Mouse (Mus musculus) embryo, embryonic 11 days (tissue): ENCODE measurements at regions not wholly inside any gene's neighbourhood (a gene's known extent, or its start where the extent isn't known, plus 50 kb on each side); places are given as distances from the start of the nearest gene placed in this dataset.

Experiments
- DNase-seq: peaks from one replicate; pipeline ENCODE4 v3.0.0-alpha.2; 2015

- no peak for DNase-seq
Measured at GRCm38 (mm10) chr9:41273839-41274271, 112.4 kb upstream of the Ubash3b start.

- DNase-seq: peak; percentile 93
Measured at GRCm38 (mm10) chr9:41273171-41273781, 111.8 kb upstream of the Ubash3b start.

GRCm38 (mm10) chr9:41272596-41272995, 111.1 kb upstream of the Ubash3b start:
- peak; percentile 61 for DNase-seq

GRCm38 (mm10) chr9:41268112-41268511, 106.6 kb upstream of the Ubash3b start:
- DNase-seq: no peak

- DNase-seq: no peak
Measured at GRCm38 (mm10) chr9:41264485-41264884, 103.0 kb upstream of the Ubash3b start.

- DNase-seq: no peak
Measured at GRCm38 (mm10) chr9:41257244-41257643, 95.7 kb upstream of the Ubash3b start.

- no peak for DNase-seq
Measured at GRCm38 (mm10) chr9:41242372-41242771, 80.9 kb upstream of the Ubash3b start.

GRCm38 (mm10) chr9:41239097-41239451, 77.6 kb upstream of the Ubash3b start:
- DNase-seq: no peak

GRCm38 (mm10) chr9:41238395-41239096, 77.0 kb upstream of the Ubash3b start:
- DNase-seq: no peak

- no peak for DNase-seq
Measured at GRCm38 (mm10) chr9:41237265-41237664, 75.8 kb upstream of the Ubash3b start.

GRCm38 (mm10) chr9:41229225-41229582, 67.7 kb upstream of the Ubash3b start:
- DNase-seq: no peak

- peak; percentile 94 for DNase-seq
Measured at GRCm38 (mm10) chr9:41228425-41229224, 67.1 kb upstream of the Ubash3b start.

- DNase-seq: no peak
Measured at GRCm38 (mm10) chr9:41223406-41223805, 61.9 kb upstream of the Ubash3b start.

- no peak for DNase-seq
Measured at GRCm38 (mm10) chr9:41222346-41223015, 61.0 kb upstream of the Ubash3b start.

- DNase-seq: no peak
Measured at GRCm38 (mm10) chr9:41221110-41221790, 59.8 kb upstream of the Ubash3b start.

- DNase-seq: no peak
Measured at GRCm38 (mm10) chr9:41220105-41220669, 58.7 kb upstream of the Ubash3b start.

- DNase-seq: no peak
Measured at GRCm38 (mm10) chr9:41218702-41219101, 57.2 kb upstream of the Ubash3b start.

- DNase-seq: no peak
Measured at GRCm38 (mm10) chr9:41216248-41216647, 54.8 kb upstream of the Ubash3b start.

- DNase-seq: no peak
Measured at GRCm38 (mm10) chr9:41215026-41215425, 53.5 kb upstream of the Ubash3b start.

- no peak for DNase-seq
Measured at GRCm38 (mm10) chr9:41212943-41213529, 51.5 kb upstream of the Ubash3b start.

- DNase-seq: peak; percentile 87
Measured at GRCm38 (mm10) chr9:41212303-41212901, 50.9 kb upstream of the Ubash3b start.
